Mouse (Mus musculus) CD4-positive, CD25-positive, alpha-beta regulatory T cell, adult 4 months (primary cell): ENCODE measurements around the gene Syne3. TPM values are rescaled to one million over a fixed set of nuclear protein-coding genes. Genes with fewer than 3 reads are reported as not detected.

Experiments used
- ATAC-seq: one replicate; pipeline ENCODE4 v1.8.0; 2017
- polyA plus RNA-seq, 2 experiments: library from polyadenylated mRNA; unstranded; fragments of 100-300 nt; shearing (Covaris generic); gene quantifications; one replicate each; pipeline ENCODE4 v1.2.1; 2017

Gene Syne3
- polyA plus RNA-seq, 2 experiments from 2014 or later, result 1.6 to 5.5 TPM

DNA sequence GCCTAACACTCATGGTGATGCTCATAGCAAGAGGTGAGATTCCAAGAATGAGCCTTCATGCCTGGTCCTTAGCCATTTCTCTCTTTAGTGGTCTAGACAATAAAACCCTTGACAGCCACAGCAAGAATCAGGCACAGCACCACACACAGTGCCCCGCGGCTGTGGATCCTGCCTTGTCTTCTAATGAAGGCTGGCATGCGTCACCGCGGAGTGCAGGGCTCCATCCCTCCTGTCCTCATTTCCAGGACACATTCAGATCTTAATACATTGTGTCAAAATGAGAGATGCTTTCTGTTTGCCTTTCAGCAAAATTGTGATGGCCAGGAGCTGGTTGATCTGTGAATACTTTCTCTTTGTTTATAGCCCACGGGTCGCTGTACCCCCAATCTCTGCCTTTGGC, 88.5 kb downstream of the Syne3 start:
- no peak for ATAC-seq

- no peak for ATAC-seq
Measured at GRCm38 (mm10) chr12:104919247-104919646, 90.4 kb downstream of the Syne3 start.

DNA sequence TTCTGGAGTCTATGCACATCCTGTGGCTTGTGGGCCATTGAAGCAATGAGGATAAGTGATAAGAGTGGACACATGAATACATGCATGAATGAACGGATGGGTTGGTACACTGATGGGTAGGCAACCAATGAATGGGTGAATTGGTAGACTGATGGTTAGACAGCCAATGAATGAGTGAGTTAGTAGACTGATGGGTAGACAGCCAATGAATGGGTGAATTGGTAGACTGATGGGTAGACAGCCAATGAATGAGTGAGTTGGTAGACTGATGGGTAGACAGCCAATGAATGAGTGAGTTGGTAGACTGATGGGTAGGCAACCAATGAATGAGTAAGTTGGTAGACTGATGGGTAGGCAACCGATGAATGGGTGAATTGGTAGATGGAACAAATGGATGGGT, 91.7 kb downstream of the Syne3 start:
- ATAC-seq, result no peak

DNA sequence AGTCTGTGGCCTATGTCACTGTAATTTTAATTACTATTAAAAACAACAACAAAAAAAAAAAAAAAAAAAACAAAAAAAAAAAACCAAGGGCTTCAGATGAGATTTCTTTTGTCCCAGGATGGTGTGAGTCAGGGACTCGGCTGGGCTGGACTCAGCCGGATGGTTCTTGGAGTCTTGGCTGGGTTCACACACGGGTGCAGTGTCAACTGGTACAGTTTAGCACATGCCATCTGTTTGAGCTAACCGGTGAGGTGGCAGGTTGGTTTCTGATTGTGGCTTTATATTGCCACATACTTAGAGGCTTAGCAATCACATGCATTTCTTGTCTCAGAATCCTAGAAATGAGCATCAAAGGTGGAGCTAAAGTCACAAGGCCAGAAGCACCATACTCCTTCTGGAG, 92.3 kb downstream of the Syne3 start:
- ATAC-seq, result no peak

DNA sequence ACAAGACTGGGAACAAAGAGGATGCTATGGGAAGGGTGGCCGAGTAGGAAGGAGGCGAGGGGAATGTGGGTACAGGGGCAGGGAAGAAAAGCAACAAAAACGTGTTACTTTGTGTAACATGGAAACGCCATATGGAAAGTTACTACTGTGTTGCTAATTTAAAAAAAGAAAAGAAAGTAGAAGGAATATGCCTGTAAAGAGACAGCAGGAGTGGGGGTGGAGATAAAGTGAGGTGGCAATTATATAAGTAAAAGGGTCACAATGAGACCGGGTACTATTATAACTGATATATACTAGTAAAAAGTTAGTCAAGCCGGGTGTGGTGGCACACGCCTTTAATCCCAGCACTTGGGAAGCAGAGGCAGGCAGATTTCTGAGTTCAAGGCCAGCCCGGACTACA, 92.8 kb downstream of the Syne3 start:
- no peak for ATAC-seq

GRCm38 (mm10) chr12:104915681-104916080, 93.9 kb downstream of the Syne3 start:
- ATAC-seq, result no peak

GRCm38 (mm10) chr12:104912990-104913389, 96.6 kb downstream of the Syne3 start:
- no peak for ATAC-seq

- no peak for ATAC-seq
Measured at GRCm38 (mm10) chr12:104912281-104912933, 97.2 kb downstream of the Syne3 start.

GRCm38 (mm10) chr12:104909750-104910149, 99.9 kb downstream of the Syne3 start:
- ATAC-seq, result no peak

- no peak for ATAC-seq
Measured at GRCm38 (mm10) chr12:104908986-104909385, 100.6 kb downstream of the Syne3 start.

GRCm38 (mm10) chr12:104908024-104908781, 101.4 kb downstream of the Syne3 start:
- no peak for ATAC-seq

DNA sequence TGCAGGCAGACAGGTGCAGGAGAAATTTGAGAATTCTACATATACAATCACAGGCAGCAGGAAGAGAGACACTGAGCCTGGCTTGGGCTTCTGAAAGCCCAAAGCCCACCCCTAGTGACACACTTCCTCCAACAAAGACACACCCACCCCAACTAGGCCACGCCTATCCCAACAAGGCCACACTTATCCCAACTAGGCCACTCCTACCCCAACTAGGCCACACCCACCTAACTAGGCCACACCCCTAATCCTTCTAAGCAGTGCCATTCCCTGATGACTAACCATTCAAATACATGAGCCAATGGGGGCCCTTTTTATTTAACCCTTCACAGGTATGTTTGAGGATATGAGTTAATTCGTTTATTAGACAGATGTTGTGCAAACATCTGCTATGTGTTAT, 102.5 kb downstream of the Syne3 start:
- no peak for ATAC-seq

- no peak for ATAC-seq
Measured at GRCm38 (mm10) chr12:104904138-104904537, 105.5 kb downstream of the Syne3 start.

- ATAC-seq, result no peak
Measured at GRCm38 (mm10) chr12:104902392-104903053, 107.1 kb downstream of the Syne3 start.

DNA sequence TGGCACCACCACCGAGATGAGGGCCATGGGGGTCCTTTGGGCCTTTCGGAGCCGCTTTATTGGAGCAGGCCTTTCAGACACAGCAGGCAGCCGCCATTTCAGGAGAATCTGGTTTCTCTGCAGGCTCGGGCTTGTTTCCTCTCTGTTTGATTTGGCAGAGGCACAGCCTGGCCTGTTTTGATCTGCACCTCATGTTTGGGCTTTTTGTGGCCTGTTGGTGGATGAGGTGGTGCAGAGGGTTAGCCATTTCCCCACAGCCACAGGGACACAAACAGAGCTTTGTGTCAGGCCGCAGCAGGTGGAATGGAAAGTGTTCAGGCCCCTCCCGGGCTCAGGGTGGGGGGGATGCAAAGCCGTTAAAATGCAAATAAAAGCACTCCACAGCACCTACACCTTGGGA, 108.3 kb downstream of the Syne3 start:
- ATAC-seq, result no peak

DNA sequence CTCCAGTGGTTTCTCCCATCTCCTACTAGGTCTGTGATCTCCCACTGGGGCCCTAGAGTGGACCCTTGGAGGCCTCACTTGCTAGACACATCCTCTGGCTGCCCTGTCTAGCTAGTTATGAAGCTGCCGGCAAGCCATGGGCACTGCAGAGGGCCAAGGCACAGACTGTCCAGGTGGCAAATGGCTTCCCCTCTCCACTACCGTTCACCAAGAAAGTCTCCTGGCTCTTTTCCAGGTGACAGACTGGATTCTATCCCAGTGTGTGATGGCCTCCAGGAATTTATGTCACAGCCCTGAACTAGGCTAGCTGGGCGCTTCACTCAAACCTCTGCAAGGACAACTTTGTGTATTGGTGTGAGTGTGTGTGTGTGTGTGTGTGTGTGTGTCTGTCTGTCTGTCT, 109.8 kb downstream of the Syne3 start:
- ATAC-seq, result no peak

DNA sequence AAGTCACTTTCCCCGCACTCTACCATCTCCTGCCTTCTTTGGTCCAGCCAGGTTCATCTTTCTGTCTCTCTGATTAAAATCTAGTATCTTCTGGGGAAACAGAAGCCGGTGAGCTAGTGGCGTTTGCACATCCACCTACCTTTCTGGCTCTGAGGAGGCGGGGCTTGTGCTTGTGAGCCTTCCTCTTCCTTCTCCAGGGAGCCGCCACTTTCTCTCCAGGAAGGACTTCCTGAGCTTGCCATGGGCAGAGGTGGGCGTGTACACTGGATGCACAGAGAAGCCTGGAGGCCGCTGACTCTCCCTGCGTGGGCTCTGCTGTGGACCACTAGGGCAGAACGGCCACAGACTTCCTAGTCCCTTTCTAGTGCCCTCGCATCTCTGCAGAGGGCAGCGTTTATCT, 110.4 kb downstream of the Syne3 start:
- ATAC-seq, result no peak

GRCm38 (mm10) chr12:104898718-104899117, 110.9 kb downstream of the Syne3 start:
- no peak for ATAC-seq

- no peak for ATAC-seq
Measured at GRCm38 (mm10) chr12:104897051-104897618, 112.5 kb downstream of the Syne3 start.

- ATAC-seq, result no peak
Measured at GRCm38 (mm10) chr12:104896640-104897039, 113.0 kb downstream of the Syne3 start.

DNA sequence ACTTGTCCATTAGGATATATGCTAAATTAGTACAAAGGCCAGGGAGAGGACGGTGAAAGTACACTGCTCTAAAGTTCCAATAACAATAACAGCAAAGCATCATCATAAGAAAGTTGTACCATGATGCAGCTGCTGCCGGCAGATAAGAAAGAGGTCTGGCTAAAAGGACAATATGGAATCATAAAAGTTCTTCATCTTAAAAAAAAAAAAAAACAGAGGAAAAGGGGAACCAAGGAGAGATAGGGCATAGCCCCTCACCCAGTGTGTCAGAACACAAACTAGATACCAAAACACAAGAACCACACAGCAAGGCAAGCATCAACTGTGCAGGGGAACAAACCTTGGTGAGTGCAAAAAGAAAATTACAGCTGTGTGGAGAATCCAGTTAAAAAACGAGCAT, 117.4 kb downstream of the Syne3 start:
- no peak for ATAC-seq

DNA sequence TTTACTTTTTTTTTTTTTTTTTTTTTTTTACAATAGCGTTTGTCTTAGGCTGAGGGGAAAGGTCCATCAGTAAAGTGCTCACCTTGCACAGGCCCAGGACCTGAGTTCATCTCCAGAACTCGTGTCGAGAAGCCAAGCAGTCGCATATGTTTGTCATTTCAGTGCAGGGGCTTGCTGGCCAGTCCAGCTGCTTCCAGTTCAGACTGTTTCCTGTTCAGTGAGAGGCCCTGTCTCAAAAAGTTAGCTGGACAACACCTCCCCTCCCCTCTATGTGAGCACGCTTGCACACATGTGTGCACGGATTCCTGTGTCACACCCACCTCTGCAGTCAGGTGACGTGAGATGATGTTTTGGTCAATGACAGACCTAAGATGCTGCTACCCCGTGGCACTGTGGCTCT, 119.5 kb downstream of the Syne3 start:
- ATAC-seq, result no peak

DNA sequence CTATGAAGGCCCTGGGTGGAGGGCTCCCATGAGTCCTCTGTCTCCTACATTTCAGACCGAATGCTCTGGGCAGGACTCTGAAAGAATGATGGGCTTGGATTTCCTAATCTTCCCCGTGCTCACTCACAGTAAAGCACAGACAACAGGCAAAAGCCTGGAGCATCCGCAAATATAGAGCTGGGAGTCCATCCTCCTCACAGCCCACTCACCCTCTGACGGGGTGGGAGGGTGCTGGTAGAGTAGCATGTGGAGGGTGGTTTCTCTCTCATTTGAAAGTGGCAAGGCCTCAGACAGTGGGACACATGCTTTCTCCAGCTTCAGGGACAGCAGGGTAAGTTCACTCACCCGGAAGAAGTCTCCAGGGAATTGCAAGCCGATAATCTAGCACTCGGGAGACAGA, 123.5 kb downstream of the Syne3 start:
- ATAC-seq, result no peak

DNA sequence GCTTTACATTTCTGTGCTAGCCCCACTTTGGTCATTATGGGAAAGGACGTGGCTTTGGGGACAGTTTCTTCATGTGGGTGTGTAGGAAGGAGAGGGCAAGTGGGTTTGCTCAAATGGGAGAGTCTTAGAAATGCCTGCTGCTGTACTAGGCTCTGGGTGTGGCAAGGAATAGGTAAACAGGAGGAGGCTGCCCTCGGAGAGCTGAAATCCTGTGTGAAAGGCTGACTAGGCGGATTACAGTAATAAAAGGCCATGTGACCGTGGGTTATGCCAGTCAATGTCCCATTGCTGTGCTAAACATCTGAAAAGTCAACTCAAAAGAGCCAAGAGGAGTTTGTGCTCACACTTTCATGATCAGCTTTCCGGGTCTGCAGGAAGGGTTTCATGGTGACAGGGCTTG, 127.1 kb downstream of the Syne3 start:
- ATAC-seq, result no peak
